Mouse (Mus musculus) layer of hippocampus, adult 9-11 months (tissue): Measurements from ENCODE around the gene Snx18.

Experiments
- DNase-seq: peaks from one replicate; pipeline ENCODE4 v3.0.0; 2022

Snx18 gene

GRCm38 (mm10) chr13:113617891-113618823 is at the start of gene Snx18:
Gene Snx18, minus strand, starts transcription at chr13:113618564.
- DNase-seq, result peak; percentile 93

GRCm38 (mm10) chr13:113663883-113664282 is 45.5 kb upstream of the Snx18 start:
- DNase-seq, result no peak

- peak; percentile 47 for DNase-seq
These were observed 44.9 kb upstream of the Snx18 start, which contains the start of gene Hspb3 for GRCm38 (mm10) chr13:113663151-113663779. Gene Hspb3, minus strand, starts transcription at chr13:113663676.

GRCm38 (mm10) chr13:113661826-113662271 is 43.5 kb upstream of the Snx18 start:
- peak; percentile 58 for DNase-seq

GRCm38 (mm10) chr13:113660576-113661310 is 42.4 kb upstream of the Snx18 start:
- peak; percentile 51 for DNase-seq

GRCm38 (mm10) chr13:113657204-113657603 is 38.8 kb upstream of the Snx18 start:
- peak; percentile 67 for DNase-seq

GRCm38 (mm10) chr13:113656639-113657038 is 38.3 kb upstream of the Snx18 start:
- no peak for DNase-seq

GRCm38 (mm10) chr13:113655511-113655910 is 37.1 kb upstream of the Snx18 start:
- no peak for DNase-seq

GRCm38 (mm10) chr13:113640944-113641597 is 22.7 kb upstream of the Snx18 start:
- no peak for DNase-seq

GRCm38 (mm10) chr13:113638914-113639313 is 20.6 kb upstream of the Snx18 start:
- no peak for DNase-seq

- no peak for DNase-seq
These were observed 17.4 kb upstream of the Snx18 start for GRCm38 (mm10) chr13:113635799-113636222.

- no peak for DNase-seq
These were observed 16.5 kb upstream of the Snx18 start for GRCm38 (mm10) chr13:113634732-113635481.

GRCm38 (mm10) chr13:113632506-113632905 is 14.1 kb upstream of the Snx18 start:
- no peak for DNase-seq

- no peak for DNase-seq
These were observed 9.2 kb upstream of the Snx18 start for GRCm38 (mm10) chr13:113627601-113628000.

GRCm38 (mm10) chr13:113622865-113623255 is 4.5 kb upstream of the Snx18 start:
- DNase-seq, result no peak

GRCm38 (mm10) chr13:113622122-113622864 is 3.9 kb upstream of the Snx18 start:
- no peak for DNase-seq

- DNase-seq, result no peak
These were observed 639 bp upstream of the Snx18 start for GRCm38 (mm10) chr13:113619003-113619402.

- DNase-seq, result no peak
These were observed 950 bp downstream of the Snx18 start for GRCm38 (mm10) chr13:113617338-113617890.

- DNase-seq, result no peak
These were observed 1.5 kb downstream of the Snx18 start for GRCm38 (mm10) chr13:113616751-113617337.

- no peak for DNase-seq
These were observed 2.2 kb downstream of the Snx18 start for GRCm38 (mm10) chr13:113615971-113616671.
